Mouse (Mus musculus) heart, adult 2 months (tissue): ENCODE data around the gene Fam72a. TPM values are rescaled to one million over a fixed set of nuclear protein-coding genes. Genes with fewer than 3 reads are reported as not detected.

Source experiments
- DNase-seq, 2 experiments: peaks; one replicate each; pipeline ENCODE4 v3.0.0; 2021
- H3K27ac ChIP-seq: fragments of 200-600 bp; 2 replicates; pipeline ENCODE4 v1.8.1; 2022
- H3K27me3 ChIP-seq: fragments of 200-500 bp; 2 replicates; pipeline ENCODE4 v1.6.1; 2012; ENCODE audit warnings: mild to moderate bottlenecking, low read length, inconsistent platforms, mixed read lengths; ENCODE audit not compliant: control insufficient read depth, insufficient read depth
- H3K36me3 ChIP-seq: fragments of 200-500 bp; 2 replicates; pipeline ENCODE4 v1.6.1; 2012; ENCODE audit warnings: low read length, inconsistent platforms; ENCODE audit not compliant: control insufficient read depth, insufficient read depth
- H3K4me1 ChIP-seq: fragments of 200-500 bp; 2 replicates; pipeline ENCODE4 v1.6.1; 2011; ENCODE audit warnings: low read length; ENCODE audit not compliant: control insufficient read depth, insufficient read depth
- H3K4me3 ChIP-seq: fragments of 200-600 bp; 2 replicates; pipeline ENCODE4 v1.8.1; 2022
- H3K79me2 ChIP-seq: fragments of 200-500 bp; replicated peaks from 2 replicates; pipeline ENCODE4 v1.6.1; 2012; ENCODE audit warnings: mild to moderate bottlenecking, inconsistent platforms, low read length, moderate library complexity, mixed read lengths; ENCODE audit not compliant: control insufficient read depth, insufficient read depth
- H3K9ac ChIP-seq: fragments of 200-500 bp; 2 replicates; pipeline ENCODE4 v1.6.1; 2012; ENCODE audit warnings: low read depth, mild to moderate bottlenecking, control low read depth, inconsistent platforms, low read length, mixed read lengths
- CTCF ChIP-seq: fragments of 200-600 bp; IDR thresholded peaks from 2 replicates; pipeline ENCODE4 v1.8.1; 2022; ENCODE audit warnings: antibody characterized with exemption, mild to moderate bottlenecking, moderate library complexity
- EP300 ChIP-seq: fragments of 200-500 bp; IDR thresholded peaks from 2 replicates; pipeline ENCODE4 v1.6.1; 2011; ENCODE audit warnings: low read depth, low read length, control low read depth; ENCODE audit not compliant: insufficient read depth
- POLR2A ChIP-seq: fragments of 200-500 bp; IDR thresholded peaks from 2 replicates; pipeline ENCODE4 v1.6.1; 2011; ENCODE audit warnings: mild to moderate bottlenecking, low read depth, low read length, control low read depth; ENCODE audit not compliant: insufficient read depth
- WGBS: fragments of 180-500 bp; shearing (Covaris S2); methylation state at CpG from one replicate; pipeline ENCODE4 v1.1.7; 2018; 5-methylcytosine and 5-hydroxymethylcytosine counted together
- intact Hi-C: fragments of 180-260 bp; cut with DNase I; formaldehyde crosslinking; loops from one replicate; pipeline ENCODE4 v1.15.1; 2025
- microRNA-seq, 2 experiments: library from miRNA; unstranded; fragments of <30 nt; microRNA quantifications; one replicate each; pipeline ENCODE4 v1.2.0; 2021
- polyA plus RNA-seq: library from polyadenylated mRNA; depleted of rRNA; stranded (reverse); fragments of >200 nt; gene quantifications from 2 replicates; pipeline ENCODE4 v1.2.3, GENCODE M21; 2012; rRNA removed
- total RNA-seq, 2 experiments: library from RNA; stranded (reverse); gene quantifications; 2 replicates each; pipeline ENCODE4 v1.2.3; 2021

The Fam72a gene
- total and polyA plus RNA-seq, 3 experiments = 0.29 to 0.78 (median 0.73) TPM

- Histone ChIP-seq H3K4me1 (no peaks in the 10 kb centered on the region), H3K79me2 (no peaks in the 10 kb centered on the region), H3K4me3 (no peak overlapping the region), H3K27me3 (no peaks in the 10 kb centered on the region), H3K9ac (no peak overlapping the region), H3K36me3 (no peaks in the 10 kb centered on the region), H3K27ac (no peak overlapping the region)
- 76% methylated on average over 17 of the region's 17 CpGs for WGBS
- no peak for DNase-seq
- intact Hi-C loops = no loop called here
- no peak for TF ChIP-seq CTCF
- TF ChIP-seq EP300 = no peak
- no peak for TF ChIP-seq POLR2A
Measured at GRCm38 (mm10) chr1:131578943-131579680, 51.4 kb downstream of the Fam72a start.

GRCm38 (mm10) chr1:131580389-131580788 is 52.7 kb downstream of the Fam72a start:
- H3K27ac ChIP-seq = no peak overlapping the region
- WGBS = 59% methylated on average over 4 of the region's 4 CpGs

GRCm38 (mm10) chr1:131583598-131583997 is 55.9 kb downstream of the Fam72a start:
- H3K79me2 ChIP-seq = no peaks in the 10 kb centered on the region
- no peaks in the 10 kb centered on the region for H3K36me3 ChIP-seq
- H3K27ac ChIP-seq = no peak overlapping the region
- intact Hi-C loops = no loop called here
- H3K4me3 ChIP-seq = no peak overlapping the region
- WGBS = 81% methylated on average over 3 of the region's 3 CpGs
- DNase-seq = no peak
- no peaks in the 10 kb centered on the region for H3K4me1 ChIP-seq
- no peak overlapping the region for H3K9ac ChIP-seq
- H3K27me3 ChIP-seq = no peaks in the 10 kb centered on the region
- TF ChIP-seq CTCF = no peak
- TF ChIP-seq EP300 = no peak
- no peak for TF ChIP-seq POLR2A

More at GRCm38 (mm10) chr1:131580389-131580788, 52.7 kb downstream of the Fam72a start:
- Histone ChIP-seq H3K79me2 (no peaks in the 10 kb centered on the region), H3K4me3 (no peak overlapping the region), H3K36me3 (no peaks in the 10 kb centered on the region), H3K4me1 (no peaks in the 10 kb centered on the region), H3K27me3 (no peaks in the 10 kb centered on the region), H3K9ac (no peak overlapping the region)
- TF ChIP-seq EP300 (no peak), CTCF (no peak), POLR2A (no peak)
- DNase-seq = no peak
- intact Hi-C loops = no loop called here

GRCm38 (mm10) chr1:131586836-131587235 is 59.1 kb downstream of the Fam72a start:
- Histone ChIP-seq H3K9ac (no peak overlapping the region), H3K36me3 (no peaks in the 10 kb centered on the region), H3K27ac (no peak overlapping the region), H3K4me3 (no peak overlapping the region), H3K4me1 (no peaks in the 10 kb centered on the region), H3K27me3 (no peaks in the 10 kb centered on the region), H3K79me2 (no peaks in the 10 kb centered on the region)
- intact Hi-C loops = no loop called here
- TF ChIP-seq EP300 (no peak), CTCF (no peak), POLR2A (no peak)
- no peak for DNase-seq
- WGBS = 36% methylated on average over 8 of the region's 8 CpGs

Small RNAs within 50 kb of the gene (microRNA-seq; reads per million reads assigned to microRNA genes)
- gene Gm24273 = 0 reads per million in 2 experiments

Other genes with a start within 250 kb of the Fam72a start
- gene Ikbke, start 248.3 kb upstream of the Fam72a start, total RNA-seq = 1 to 10 TPM; 1.5 TPM
- gene Ikbke, start 248.3 kb upstream of the Fam72a start, polyA plus RNA-seq = 3.4 and 4.7 TPM in 2 replicates
- 10 to 100 TPM; 15.9 to 20.5 TPM for gene Srgap2, start 551 bp upstream of the Fam72a start, total RNA-seq
- gene Srgap2, start 551 bp upstream of the Fam72a start, polyA plus RNA-seq = 15.2 and 16.9 TPM in 2 replicates
- not detected for gene Avpr1b, start 71.3 kb downstream of the Fam72a start, total RNA-seq
- gene Avpr1b, start 71.3 kb downstream of the Fam72a start, polyA plus RNA-seq = not detected in 2 replicates
- under 1 TPM; 0.63 to 0.86 TPM for gene Ctse, start 110.4 kb downstream of the Fam72a start, total RNA-seq
- gene Ctse, start 110.4 kb downstream of the Fam72a start, polyA plus RNA-seq = 0.39 and 0.70 TPM in 2 replicates
- 1 to 10 TPM; 3.0 to 3.5 TPM for gene Rab7b, start 160.8 kb downstream of the Fam72a start, total RNA-seq
- 3.7 and 3.9 TPM in 2 replicates for gene Rab7b, start 160.8 kb downstream of the Fam72a start, polyA plus RNA-seq
- not detected for gene Slc26a9, start 216.1 kb downstream of the Fam72a start, total RNA-seq
- 0.03 and 0.08 TPM in 2 replicates for gene Slc26a9, start 216.1 kb downstream of the Fam72a start, polyA plus RNA-seq